Mouse (Mus musculus) brain, adult 2 months (tissue): ENCODE results near the gene Actl10.

Source experiments
- DNase-seq: peaks from one replicate; pipeline ENCODE4 v3.0.0; 2011; ENCODE audit warnings: low read depth, low spot score

Actl10 gene

GRCm38 (mm10) chr2:154550937-154551336, 639 bp upstream of the Actl10 start:
- no peak for DNase-seq

GRCm38 (mm10) chr2:154551927-154552326, 351 bp downstream of the Actl10 start:
- DNase-seq, result no peak

- peak; percentile 91 for DNase-seq
These were observed 890 bp downstream of the Actl10 start for GRCm38 (mm10) chr2:154552424-154552907.

- DNase-seq, result peak; percentile 95
These were observed 3.7 kb downstream of the Actl10 start for GRCm38 (mm10) chr2:154555235-154555634.

GRCm38 (mm10) chr2:154557184-154557832, 5.7 kb downstream of the Actl10 start:
- DNase-seq, result peak; percentile 76

- DNase-seq, result peak; percentile 80
These were observed 6.9 kb downstream of the Actl10 start, which contains the start of gene Necab3 for GRCm38 (mm10) chr2:154558264-154559039. Necab3 (minus strand) TSS chr2:154558890.

- no peak for DNase-seq
These were observed 12.1 kb downstream of the Actl10 start for GRCm38 (mm10) chr2:154563612-154564170.

- DNase-seq, result peak; percentile 97
These were observed 14.0 kb downstream of the Actl10 start for GRCm38 (mm10) chr2:154565562-154565961.

GRCm38 (mm10) chr2:154566641-154567040, 15.1 kb downstream of the Actl10 start:
- DNase-seq, result no peak

GRCm38 (mm10) chr2:154567766-154568165, 16.2 kb downstream of the Actl10 start:
- DNase-seq, result no peak

- DNase-seq, result no peak
These were observed 16.9 kb downstream of the Actl10 start for GRCm38 (mm10) chr2:154568329-154569070.

- DNase-seq, result peak; percentile 67
These were observed 17.6 kb downstream of the Actl10 start for GRCm38 (mm10) chr2:154569071-154569748.

GRCm38 (mm10) chr2:154569836-154570286, 18.3 kb downstream of the Actl10 start, which contains the start of gene E2f1:
E2f1 (minus strand) TSS chr2:154569892.
- peak; percentile 97 for DNase-seq

GRCm38 (mm10) chr2:154570666-154571065, 19.1 kb downstream of the Actl10 start:
- no peak for DNase-seq

- DNase-seq, result no peak
These were observed 19.7 kb downstream of the Actl10 start for GRCm38 (mm10) chr2:154571266-154571665.

- DNase-seq, result peak; percentile 66
These were observed 20.4 kb downstream of the Actl10 start for GRCm38 (mm10) chr2:154571976-154572375.

GRCm38 (mm10) chr2:154572996-154573395, 21.4 kb downstream of the Actl10 start:
- no peak for DNase-seq

- DNase-seq, result no peak
These were observed 22.7 kb downstream of the Actl10 start for GRCm38 (mm10) chr2:154574271-154574670.

- no peak for DNase-seq
These were observed 25.5 kb downstream of the Actl10 start for GRCm38 (mm10) chr2:154576876-154577743.

GRCm38 (mm10) chr2:154577744-154578067, 26.1 kb downstream of the Actl10 start:
- DNase-seq, result no peak
